Mouse (Mus musculus) intestine, embryonic 15.5 days (tissue): ENCODE results near the gene Siae. TPM values are rescaled to one million over a fixed set of nuclear protein-coding genes. Genes with fewer than 3 reads are reported as not detected.

ENCODE experiments used
- ATAC-seq: fragments of 200-750 bp; cut with Nextera tagmentation; 2 replicates; pipeline ENCODE4 v1.8.0; 2017; ENCODE audit warnings: moderate TSS enrichment, moderate library complexity
- H3K27ac ChIP-seq: fragments of 300-500 bp; sonication (generic); 2 replicates; pipeline ENCODE4 v1.5.1; 2015; ENCODE audit warnings: mild to moderate bottlenecking, inconsistent platforms
- H3K27me3 ChIP-seq: fragments of 300-500 bp; sonication (generic); replicated peaks from 2 replicates; pipeline ENCODE4 v1.6.1; 2015; ENCODE audit warnings: inconsistent platforms
- H3K36me3 ChIP-seq: fragments of 300-500 bp; sonication (generic); 2 replicates; pipeline ENCODE4 v1.6.1; 2015; ENCODE audit warnings: inconsistent platforms
- H3K4me1 ChIP-seq: fragments of 300-500 bp; sonication (generic); replicated peaks from 2 replicates; pipeline ENCODE4 v1.6.1; 2015; ENCODE audit warnings: inconsistent platforms
- H3K4me2 ChIP-seq: fragments of 300-500 bp; sonication (generic); replicated peaks from 2 replicates; pipeline ENCODE4 v1.6.1; 2015; ENCODE audit warnings: mild to moderate bottlenecking, inconsistent platforms
- H3K4me3 ChIP-seq: fragments of 300-500 bp; sonication (generic); replicated peaks from 2 replicates; pipeline ENCODE4 v1.5.1; 2015; ENCODE audit warnings: inconsistent platforms
- H3K9ac ChIP-seq: fragments of 300-500 bp; sonication (generic); 2 replicates; pipeline ENCODE4 v1.6.1; 2015; ENCODE audit warnings: inconsistent platforms
- H3K9me3 ChIP-seq: fragments of 300-500 bp; sonication (generic); 2 replicates; pipeline ENCODE4 v1.6.1; 2016; ENCODE audit warnings: inconsistent platforms
- WGBS: fragments of 180-500 bp; shearing (Covaris S2); methylation state at CpG from one replicate; pipeline ENCODE4 v1.1.7; 2015; 5-methylcytosine and 5-hydroxymethylcytosine counted together
- polyA plus RNA-seq: library from polyadenylated mRNA; unstranded; fragments of >200 nt; fragmentation: Nextera tagmentation; extraction: Ambion mirVana; gene quantifications from 2 replicates; pipeline ENCODE4 v1.2.1, GENCODE M21; 2015

Siae gene
- polyA plus RNA-seq, 1 experiment from 2014 or later: 14.5 TPM

DNA sequence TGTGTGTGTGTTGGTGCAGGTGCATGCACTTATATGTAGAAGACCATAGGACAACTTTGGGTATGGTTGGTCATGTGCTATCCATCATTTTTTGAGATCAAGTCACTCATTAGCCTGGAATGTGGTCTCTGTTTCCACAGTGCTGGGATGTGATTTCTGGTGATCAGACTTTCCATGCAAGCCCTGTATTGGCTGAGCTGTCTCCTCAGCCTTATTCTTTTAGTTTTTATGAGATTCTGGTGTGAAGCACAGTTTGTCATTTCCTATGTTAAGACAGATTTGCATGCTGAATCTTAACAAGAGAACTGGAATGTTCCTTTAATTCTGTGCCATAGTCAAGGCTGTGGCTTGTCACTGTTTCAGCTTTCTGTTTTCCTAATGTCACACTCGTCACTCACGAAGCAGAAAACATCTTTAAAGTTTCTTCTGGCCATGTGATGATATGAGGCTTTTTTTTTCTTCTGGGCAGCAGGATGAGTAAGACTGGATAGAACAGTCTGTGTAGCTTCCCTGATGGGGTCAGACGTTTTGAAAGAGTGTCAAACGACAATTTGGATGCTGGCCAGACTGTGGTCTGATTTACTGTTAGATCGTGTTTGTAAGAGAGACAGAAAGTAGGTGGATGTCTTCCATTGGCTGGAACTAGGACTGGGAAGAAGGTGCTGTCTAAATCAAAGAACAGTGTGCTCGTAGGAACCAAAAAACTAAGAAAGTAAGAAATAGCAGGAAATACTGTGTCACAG lies 81.5 kb downstream of the Siae start:
- 53% methylated on average over 6 of the region's 6 CpGs for WGBS
- H3K9me3 ChIP-seq: no peaks in the 10 kb centered on the region
- no peaks in the 10 kb centered on the region for H3K4me1 ChIP-seq
- H3K4me3 ChIP-seq: no peak overlapping the region
- no peak overlapping the region for H3K4me2 ChIP-seq
- ATAC-seq: no peak
- no peaks in the 10 kb centered on the region for H3K27me3 ChIP-seq
- no peak overlapping the region for H3K9ac ChIP-seq
- no peak overlapping the region for H3K27ac ChIP-seq
- no peaks in the 10 kb centered on the region for H3K36me3 ChIP-seq

DNA sequence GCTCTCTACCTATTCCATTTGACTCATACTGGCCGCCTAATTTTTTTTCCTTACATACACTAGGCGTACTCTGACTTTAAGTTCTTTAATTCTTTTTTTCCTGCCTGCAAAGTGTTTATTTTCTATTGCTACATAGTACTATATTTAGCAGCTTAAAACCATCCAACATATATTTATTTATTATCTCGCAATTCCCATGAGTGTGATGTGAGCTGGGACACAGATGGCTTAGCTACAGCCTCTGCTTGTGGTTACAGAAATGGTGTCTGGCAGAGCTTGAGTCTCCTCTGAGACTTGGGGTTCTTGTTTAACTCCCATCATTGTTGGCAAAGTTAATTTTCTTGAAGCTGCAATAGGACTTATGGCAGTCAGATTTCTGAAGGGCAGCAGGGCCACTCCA lies 83.2 kb downstream of the Siae start:
- Histone ChIP-seq H3K4me2 (no peak overlapping the region), H3K27me3 (no peaks in the 10 kb centered on the region), H3K36me3 (no peaks in the 10 kb centered on the region), H3K4me1 (no peaks in the 10 kb centered on the region), H3K9ac (no peak overlapping the region), H3K4me3 (no peak overlapping the region), H3K9me3 (no peaks in the 10 kb centered on the region), H3K27ac (no peak overlapping the region)
- WGBS: 84% methylated on average over 3 of the region's 3 CpGs
- ATAC-seq: no peak

DNA sequence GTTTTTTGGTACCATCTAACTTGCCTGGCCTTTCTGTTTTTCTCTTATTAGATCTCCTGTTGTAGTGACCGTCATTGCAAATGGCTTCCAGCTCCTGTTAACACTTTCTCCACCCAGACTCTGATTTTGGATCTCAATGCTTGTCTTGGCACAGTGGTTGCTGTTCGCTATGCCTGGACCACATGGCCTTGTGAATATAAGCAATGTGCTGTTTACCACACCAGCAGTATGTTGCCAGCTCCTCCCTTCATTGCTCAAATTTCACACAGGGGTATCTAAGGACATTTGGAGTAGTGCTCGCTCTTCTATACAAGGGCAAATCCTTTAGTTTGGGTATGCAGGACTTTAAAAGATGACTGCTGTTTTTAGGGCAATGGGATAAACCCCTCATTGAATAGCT lies 90.7 kb downstream of the Siae start:
- ATAC-seq: no peak

DNA sequence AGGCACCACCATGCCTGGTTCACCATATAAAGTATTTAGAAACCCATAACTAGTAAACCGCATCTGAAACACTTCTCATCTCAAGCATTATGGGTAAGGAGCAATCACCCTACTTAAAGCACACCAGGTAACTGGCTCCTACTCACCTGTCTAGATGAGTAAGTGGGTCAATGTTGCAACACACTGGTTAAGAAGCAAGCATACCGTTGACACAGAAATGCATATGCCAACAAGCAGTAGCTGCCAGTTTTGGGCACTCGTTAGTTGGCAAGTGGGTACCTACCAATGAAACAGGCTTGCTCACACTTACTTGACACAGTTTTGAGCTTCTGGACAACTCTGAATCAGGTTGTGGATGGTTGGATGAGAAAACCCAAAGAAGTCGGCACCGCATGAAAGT lies 95.1 kb downstream of the Siae start:
- Histone ChIP-seq H3K4me2 (no peak overlapping the region), H3K27me3 (no peaks in the 10 kb centered on the region), H3K9ac (no peak overlapping the region), H3K4me1 (no peaks in the 10 kb centered on the region), H3K36me3 (peaks cover 28% of the 10 kb centered on the region), H3K9me3 (no peaks in the 10 kb centered on the region), H3K4me3 (no peak overlapping the region), H3K27ac (no peak overlapping the region)
- no peak for ATAC-seq
- WGBS: 93% methylated on average over 5 of the region's 5 CpGs

More for the DNA sequence above, 90.7 kb downstream of the Siae start:
- H3K27me3 ChIP-seq: no peaks in the 10 kb centered on the region
- no peak overlapping the region for H3K4me3 ChIP-seq
- H3K27ac ChIP-seq: no peak overlapping the region
- no peak overlapping the region for H3K4me2 ChIP-seq
- no peak overlapping the region for H3K9ac ChIP-seq
- no peaks in the 10 kb centered on the region for H3K4me1 ChIP-seq
- 81% methylated on average over 3 of the region's 3 CpGs for WGBS
- H3K9me3 ChIP-seq: no peaks in the 10 kb centered on the region
- H3K36me3 ChIP-seq: peaks cover 13% of the 10 kb centered on the region

DNA sequence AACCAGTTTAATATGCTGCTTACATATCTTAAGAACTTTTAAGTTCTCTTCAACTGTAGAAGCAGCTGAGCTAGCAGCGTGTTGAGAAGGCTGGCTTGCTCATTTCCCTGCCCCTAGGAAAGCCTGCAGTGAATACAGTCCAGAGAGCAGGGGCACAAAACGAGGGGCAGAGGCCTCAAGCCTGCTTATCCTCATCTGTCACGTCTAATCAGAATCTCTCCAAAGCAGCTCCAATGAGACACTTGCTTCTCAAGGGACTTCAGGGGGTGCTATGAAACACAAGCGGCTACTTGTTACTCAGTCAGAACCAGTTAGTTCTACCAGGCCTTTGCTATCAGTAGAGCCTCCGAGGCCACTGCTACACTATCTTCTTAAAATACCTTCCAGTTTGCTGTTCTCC lies 98.3 kb downstream of the Siae start:
- H3K9me3 ChIP-seq: no peaks in the 10 kb centered on the region
- peaks cover 28% of the 10 kb centered on the region for H3K36me3 ChIP-seq
- H3K9ac ChIP-seq: no peak overlapping the region
- H3K27me3 ChIP-seq: no peaks in the 10 kb centered on the region
- H3K4me2 ChIP-seq: no peak overlapping the region
- 81% methylated on average over 5 of the region's 5 CpGs for WGBS
- no peaks in the 10 kb centered on the region for H3K4me1 ChIP-seq
- H3K27ac ChIP-seq: no peak overlapping the region
- H3K4me3 ChIP-seq: no peak overlapping the region
- no peak for ATAC-seq

DNA sequence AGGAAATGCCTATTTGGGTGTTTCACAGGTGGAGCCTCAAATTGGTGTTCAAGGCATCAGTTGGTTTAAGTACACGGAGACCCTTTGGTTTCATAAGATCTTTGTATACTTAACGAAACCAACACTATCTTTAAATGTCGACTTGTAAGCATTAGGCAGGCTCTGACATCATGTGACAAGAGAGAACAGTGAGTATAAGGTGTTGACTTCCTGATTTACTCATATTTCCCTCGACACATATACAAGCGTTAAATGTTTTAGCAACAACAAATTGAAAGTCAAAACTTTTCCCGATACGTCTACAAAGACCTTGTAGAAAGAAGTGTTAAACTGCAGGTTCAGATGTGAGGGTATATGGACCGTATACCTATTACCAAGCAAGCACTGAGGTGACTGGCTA lies 100.5 kb downstream of the Siae start:
- ATAC-seq: no peak; the same call in 1 of the 2 replicates
- peaks cover 16% of the 10 kb centered on the region for H3K36me3 ChIP-seq
- peak overlapping the region; percentile 76 for H3K4me2 ChIP-seq
- peak overlapping the region; percentile 71 for H3K4me3 ChIP-seq
- H3K9me3 ChIP-seq: no peaks in the 10 kb centered on the region
- 45% methylated on average over 8 of the region's 8 CpGs for WGBS
- H3K27me3 ChIP-seq: no peaks in the 10 kb centered on the region
- no peaks in the 10 kb centered on the region for H3K4me1 ChIP-seq
- H3K27ac ChIP-seq: no peak overlapping the region
- peak overlapping the region; percentile 78; the same call in 1 of the 2 replicates for H3K9ac ChIP-seq

DNA sequence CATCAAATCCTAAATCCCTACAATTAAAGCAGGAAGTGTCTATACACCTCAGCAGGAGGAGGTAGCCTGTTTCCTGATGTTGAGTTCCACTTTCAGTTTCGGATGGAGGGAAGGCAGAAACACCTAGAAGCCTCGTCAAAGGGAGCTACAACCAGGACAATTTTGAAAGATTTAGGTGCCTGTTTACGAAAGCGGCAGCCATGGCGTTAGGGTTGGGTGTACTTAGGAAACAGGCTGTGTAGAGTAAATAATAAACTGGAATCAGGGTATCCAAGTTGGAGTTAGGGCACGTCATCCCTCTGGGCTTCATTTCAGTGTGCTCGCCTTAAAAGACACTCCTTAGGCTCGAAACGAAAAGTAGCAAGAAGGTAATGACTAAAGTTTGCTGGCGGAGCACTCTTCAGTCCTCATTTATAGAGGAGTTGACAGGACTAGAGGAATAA lies 101.0 kb downstream of the Siae start:
- Histone ChIP-seq H3K9ac (peak overlapping the region; percentile 78), H3K4me3 (peak overlapping the region; percentile 71), H3K4me2 (peak overlapping the region; percentile 76), H3K27ac (peak overlapping the region; percentile 91), H3K36me3 (peaks cover 12% of the 10 kb centered on the region), H3K9me3 (no peaks in the 10 kb centered on the region), H3K27me3 (no peaks in the 10 kb centered on the region), H3K4me1 (no peaks in the 10 kb centered on the region)
- peak; percentile 57 for ATAC-seq
- under 1% methylated on average over 10 of the region's 10 CpGs for WGBS

DNA sequence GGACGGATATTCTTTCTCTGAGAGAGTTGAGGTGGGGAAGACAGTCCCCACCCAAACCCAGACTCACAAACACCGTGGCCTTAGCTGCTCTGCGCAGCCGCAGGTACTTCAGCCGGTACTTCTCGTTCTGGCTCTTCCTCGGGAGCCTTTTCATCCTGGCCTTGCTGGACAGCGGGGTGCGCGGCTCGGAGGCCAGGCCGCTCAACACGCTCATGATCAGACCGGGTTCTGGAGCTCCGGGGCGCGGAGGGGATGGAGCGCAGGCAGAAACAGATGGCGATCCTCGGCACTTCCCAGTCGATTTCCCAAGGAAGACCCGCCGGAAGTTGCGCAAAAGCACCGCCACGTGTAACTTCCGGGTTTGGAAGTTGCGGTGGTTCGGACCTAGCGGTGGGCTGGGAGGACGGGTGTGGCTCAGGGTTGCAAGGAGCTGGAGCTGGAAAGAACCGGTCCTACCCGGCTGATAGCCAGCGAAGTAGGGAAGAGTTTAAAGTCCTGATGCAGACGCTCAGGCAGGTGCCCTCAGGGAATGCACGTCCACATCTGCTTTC lies 101.5 kb downstream of the Siae start, which contains the start of gene Tbrg1:
TSS of gene Tbrg1 (minus strand) at position 382 of the 551 bp plus-strand sequence.
- peak within 1 kb of the TSS; percentile 78 for H3K9ac ChIP-seq
- no peaks in the 10 kb centered on the region for H3K27me3 ChIP-seq
- H3K9me3 ChIP-seq: no peaks in the 10 kb centered on the region
- H3K27ac ChIP-seq: peak within 1 kb of the TSS; percentile 91
- peak; percentile 97 for ATAC-seq
- H3K36me3 ChIP-seq: peaks cover 11% of the 10 kb centered on the region
- H3K4me2 ChIP-seq: peak within 1 kb of the TSS; percentile 76
- under 1% methylated on average over 36 of the region's 36 CpGs for WGBS
- no peaks in the 10 kb centered on the region for H3K4me1 ChIP-seq
- peak within 1 kb of the TSS; percentile 71 for H3K4me3 ChIP-seq

DNA sequence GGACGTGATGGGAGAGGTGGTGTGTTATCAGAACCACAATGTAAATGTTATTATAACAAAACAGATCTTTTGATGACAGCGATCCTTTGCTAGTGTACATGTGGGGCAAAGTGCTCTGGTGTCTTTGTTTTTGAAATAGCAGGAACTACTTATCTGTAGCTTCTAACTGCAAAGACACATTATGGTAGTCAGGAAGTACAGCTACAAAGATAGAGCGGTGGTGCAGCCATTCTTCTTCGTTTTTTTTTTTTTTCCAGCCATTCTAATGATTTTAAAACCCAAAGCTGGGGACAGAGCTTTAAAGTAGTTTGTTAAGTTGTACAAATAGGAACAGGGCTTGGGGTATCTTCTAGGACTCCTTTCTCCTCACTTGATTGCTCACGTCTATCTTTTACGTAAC lies 103.9 kb downstream of the Siae start:
- Histone ChIP-seq H3K36me3 (no peaks in the 10 kb centered on the region), H3K27me3 (no peaks in the 10 kb centered on the region), H3K9me3 (no peaks in the 10 kb centered on the region), H3K9ac (no peak overlapping the region), H3K4me1 (no peaks in the 10 kb centered on the region), H3K4me2 (no peak overlapping the region), H3K4me3 (no peak overlapping the region), H3K27ac (no peak overlapping the region)
- 79% methylated on average over 6 of the region's 6 CpGs for WGBS
- no peak for ATAC-seq

DNA sequence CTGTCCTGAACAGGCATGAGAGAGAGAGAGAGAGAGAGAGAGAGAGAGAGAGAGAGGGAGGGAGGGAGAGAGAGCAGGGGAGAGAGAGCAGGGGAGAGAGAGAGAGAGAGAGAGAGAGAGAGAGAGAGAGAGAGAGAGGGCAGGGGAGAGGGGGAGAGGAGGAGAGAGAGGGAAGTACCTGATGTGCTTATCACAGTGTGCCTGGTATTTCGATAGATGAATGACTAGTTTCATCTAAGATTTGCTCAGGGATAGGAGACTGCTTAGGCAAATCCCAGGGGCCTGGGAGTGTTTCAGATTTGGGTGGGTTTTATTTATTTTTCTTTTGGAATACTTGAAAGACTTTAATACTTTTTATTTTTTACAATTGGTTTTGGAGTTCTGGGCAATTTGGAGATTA lies 107.7 kb downstream of the Siae start:
- H3K4me3 ChIP-seq: no peak overlapping the region
- no peaks in the 10 kb centered on the region for H3K27me3 ChIP-seq
- H3K9me3 ChIP-seq: no peaks in the 10 kb centered on the region
- H3K4me1 ChIP-seq: no peaks in the 10 kb centered on the region
- no peak overlapping the region for H3K9ac ChIP-seq
- H3K4me2 ChIP-seq: no peak overlapping the region
- no peak for ATAC-seq
- no peaks in the 10 kb centered on the region for H3K36me3 ChIP-seq
- no peak overlapping the region for H3K27ac ChIP-seq
- 55% methylated on average over 1 of the region's 1 CpGs for WGBS

DNA sequence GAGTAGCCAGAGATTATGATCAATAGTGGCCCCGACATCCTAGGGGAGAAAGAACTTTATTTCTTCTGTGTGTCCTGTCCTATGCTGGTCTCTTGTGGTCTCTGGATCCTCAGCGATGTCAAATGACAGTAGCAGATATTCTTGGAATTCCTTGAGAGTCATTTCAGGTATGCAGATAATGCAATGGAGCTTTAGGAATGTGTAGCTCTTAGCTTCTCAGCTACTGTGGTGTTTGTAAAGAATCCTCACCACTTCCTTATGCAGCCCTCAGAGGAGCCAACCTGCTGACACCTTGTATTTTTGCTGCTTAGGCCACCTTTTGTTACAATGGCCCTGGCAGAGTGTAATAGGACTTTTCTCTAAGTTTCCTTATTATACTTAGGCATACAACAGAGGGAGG lies 109.1 kb downstream of the Siae start:
- Histone ChIP-seq H3K9me3 (no peaks in the 10 kb centered on the region), H3K4me1 (no peaks in the 10 kb centered on the region), H3K4me2 (no peak overlapping the region), H3K9ac (no peak overlapping the region), H3K4me3 (no peak overlapping the region), H3K27ac (no peak overlapping the region), H3K36me3 (no peaks in the 10 kb centered on the region), H3K27me3 (no peaks in the 10 kb centered on the region)
- WGBS: 62% methylated on average over 2 of the region's 2 CpGs
- ATAC-seq: no peak

DNA sequence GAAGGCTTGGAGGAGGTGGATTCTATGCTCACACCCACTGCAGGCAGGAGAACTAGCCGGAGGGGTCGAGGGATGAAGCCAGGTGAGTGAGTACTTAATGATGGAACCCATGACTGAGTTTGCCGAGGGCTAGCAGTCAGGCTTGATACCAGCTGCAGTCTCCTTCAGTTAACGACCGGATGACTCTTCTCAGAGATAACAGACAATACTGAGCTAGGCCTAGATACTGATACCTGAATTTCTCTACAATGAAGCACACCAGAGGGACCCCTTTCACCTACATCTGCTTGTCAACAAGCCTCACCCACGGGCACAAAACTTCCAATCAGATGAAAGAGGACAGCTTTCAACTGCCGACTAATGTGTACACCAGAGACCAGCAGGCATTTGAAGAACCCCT lies 110.5 kb downstream of the Siae start:
- no peak overlapping the region for H3K27ac ChIP-seq
- no peaks in the 10 kb centered on the region for H3K4me1 ChIP-seq
- no peak overlapping the region for H3K4me2 ChIP-seq
- no peak overlapping the region for H3K4me3 ChIP-seq
- WGBS: 64% methylated on average over 7 of the region's 7 CpGs
- no peaks in the 10 kb centered on the region for H3K36me3 ChIP-seq
- no peaks in the 10 kb centered on the region for H3K9me3 ChIP-seq
- H3K9ac ChIP-seq: no peak overlapping the region
- ATAC-seq: no peak
- no peaks in the 10 kb centered on the region for H3K27me3 ChIP-seq

DNA sequence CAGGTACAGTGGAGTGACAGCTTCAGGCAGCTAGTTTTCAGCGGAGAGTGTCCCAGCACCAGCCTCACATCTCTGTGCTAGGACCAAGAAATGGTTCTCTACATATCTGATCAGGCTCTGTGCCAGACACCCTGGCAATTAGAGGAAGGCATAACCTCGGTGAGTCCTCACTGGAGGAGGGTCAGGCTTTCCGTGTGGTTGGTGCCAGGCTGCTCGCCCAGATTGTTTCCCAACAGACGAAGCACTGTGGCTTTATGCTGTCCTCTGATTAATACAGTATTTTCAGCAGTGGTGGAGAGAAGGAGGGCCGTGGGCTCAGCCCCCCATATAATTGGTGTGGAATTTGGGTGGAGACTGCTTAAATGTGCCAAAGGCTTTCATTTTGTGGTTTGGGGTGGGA lies 113.6 kb downstream of the Siae start, which contains the start of gene Panx3:
TSS of gene Panx3 (minus strand) at position 121 of the 400 bp plus-strand sequence.
- Histone ChIP-seq H3K27ac (no peak within 1 kb of the TSS), H3K9me3 (no peaks in the 10 kb centered on the region), H3K4me1 (no peaks in the 10 kb centered on the region), H3K4me2 (no peak within 1 kb of the TSS), H3K27me3 (no peaks in the 10 kb centered on the region), H3K36me3 (no peaks in the 10 kb centered on the region), H3K4me3 (no peak within 1 kb of the TSS), H3K9ac (no peak within 1 kb of the TSS)
- 58% methylated on average over 6 of the region's 6 CpGs for WGBS
- no peak for ATAC-seq
